Mouse (Mus musculus) hindbrain, embryonic 12.5 days (tissue): ENCODE measurements around the gene Dpy19l1. TPM values are rescaled to one million over a fixed set of nuclear protein-coding genes. Genes with fewer than 3 reads are reported as not detected.

Experiments
- ATAC-seq: fragments of 200-750 bp; cut with Nextera tagmentation; 2 replicates; pipeline ENCODE4 v1.8.0; 2017; ENCODE audit warnings: moderate TSS enrichment; ENCODE audit not compliant: low FRiP score
- H3K27ac ChIP-seq: fragments of 300-500 bp; sonication (generic); 2 replicates; pipeline ENCODE4 v1.5.1; 2016; ENCODE audit warnings: mild to moderate bottlenecking
- H3K27me3 ChIP-seq: fragments of 300-500 bp; sonication (generic); 2 replicates; pipeline ENCODE4 v1.6.1; 2016; ENCODE audit warnings: mild to moderate bottlenecking
- H3K36me3 ChIP-seq: fragments of 300-500 bp; sonication (generic); 2 replicates; pipeline ENCODE4 v1.6.1; 2016; ENCODE audit warnings: mild to moderate bottlenecking
- H3K4me1 ChIP-seq: fragments of 300-500 bp; sonication (generic); 2 replicates; pipeline ENCODE4 v1.6.1; 2016
- H3K4me2 ChIP-seq: fragments of 300-500 bp; sonication (generic); replicated peaks from 2 replicates; pipeline ENCODE4 v1.6.1; 2016; ENCODE audit warnings: mild to moderate bottlenecking
- H3K4me3 ChIP-seq: fragments of 300-500 bp; sonication (generic); 2 replicates; pipeline ENCODE4 v1.5.1; 2016; ENCODE audit warnings: mild to moderate bottlenecking
- H3K9ac ChIP-seq: fragments of 300-500 bp; sonication (generic); 2 replicates; pipeline ENCODE4 v1.6.1; 2016; ENCODE audit warnings: mild to moderate bottlenecking, moderate library complexity
- H3K9me3 ChIP-seq: fragments of 300-500 bp; sonication (generic); replicated peaks from 2 replicates; pipeline ENCODE4 v1.6.1; 2016; ENCODE audit warnings: mild to moderate bottlenecking
- WGBS: fragments of 180-500 bp; shearing (Covaris S2); methylation state at CpG from one replicate; pipeline ENCODE4 v1.1.7; 2016; 5-methylcytosine and 5-hydroxymethylcytosine counted together
- polyA plus RNA-seq: library from polyadenylated mRNA; unstranded; fragments of >200 nt; fragmentation: Nextera tagmentation; extraction: Ambion mirVana; gene quantifications from 2 replicates; pipeline ENCODE4 v1.2.1, GENCODE M21; 2016

Gene Dpy19l1
- polyA plus RNA-seq, result 16.3 and 17.0 TPM in 2 replicates

GRCm38 (mm10) chr9:24503067-24503857 lies at the start of gene Dpy19l1:
Gene Dpy19l1, minus strand, starts transcription at chr9:24503140.
- under 1% methylated on average over 95 of the region's 99 CpGs for WGBS
- peak; percentile 97 for ATAC-seq
- no peaks in the 10 kb centered on the region for H3K36me3 ChIP-seq
- peaks cover 18% of the 10 kb centered on the region for H3K4me1 ChIP-seq
- peak within 1 kb of the TSS; percentile 80 for H3K9ac ChIP-seq
- H3K4me2 ChIP-seq, result peak within 1 kb of the TSS; percentile 69
- no peaks in the 10 kb centered on the region for H3K9me3 ChIP-seq
- peak within 1 kb of the TSS; percentile 84 for H3K4me3 ChIP-seq
- H3K27me3 ChIP-seq, result no peaks in the 10 kb centered on the region
- peak within 1 kb of the TSS; percentile 92 for H3K27ac ChIP-seq

DNA sequence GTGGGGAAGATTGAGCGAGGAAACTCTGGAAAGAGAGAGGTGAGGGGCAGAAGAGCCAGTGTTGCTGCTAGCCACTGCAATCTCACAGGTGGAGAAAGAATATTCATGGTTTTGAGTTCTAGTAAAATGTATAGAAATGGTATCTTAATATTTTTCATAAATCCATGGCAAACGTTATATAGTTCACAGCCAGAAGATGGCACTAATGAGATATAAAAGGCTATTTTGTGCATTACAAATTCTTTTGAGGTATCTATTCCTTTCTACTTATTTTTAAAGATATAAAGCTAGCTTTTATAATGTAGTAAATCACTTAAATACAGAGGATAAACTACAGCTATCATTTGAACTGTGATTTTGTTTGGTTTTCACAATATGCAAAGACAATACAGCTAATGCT lies 35.2 kb upstream of the Dpy19l1 start:
- Histone ChIP-seq H3K4me3 (no peak overlapping the region), H3K27me3 (no peaks in the 10 kb centered on the region), H3K4me1 (no peaks in the 10 kb centered on the region), H3K27ac (no peak overlapping the region), H3K4me2 (no peak overlapping the region), H3K9ac (no peak overlapping the region), H3K9me3 (no peaks in the 10 kb centered on the region), H3K36me3 (no peaks in the 10 kb centered on the region)
- 48% methylated on average over 2 of the region's 2 CpGs for WGBS
- no peak for ATAC-seq

DNA sequence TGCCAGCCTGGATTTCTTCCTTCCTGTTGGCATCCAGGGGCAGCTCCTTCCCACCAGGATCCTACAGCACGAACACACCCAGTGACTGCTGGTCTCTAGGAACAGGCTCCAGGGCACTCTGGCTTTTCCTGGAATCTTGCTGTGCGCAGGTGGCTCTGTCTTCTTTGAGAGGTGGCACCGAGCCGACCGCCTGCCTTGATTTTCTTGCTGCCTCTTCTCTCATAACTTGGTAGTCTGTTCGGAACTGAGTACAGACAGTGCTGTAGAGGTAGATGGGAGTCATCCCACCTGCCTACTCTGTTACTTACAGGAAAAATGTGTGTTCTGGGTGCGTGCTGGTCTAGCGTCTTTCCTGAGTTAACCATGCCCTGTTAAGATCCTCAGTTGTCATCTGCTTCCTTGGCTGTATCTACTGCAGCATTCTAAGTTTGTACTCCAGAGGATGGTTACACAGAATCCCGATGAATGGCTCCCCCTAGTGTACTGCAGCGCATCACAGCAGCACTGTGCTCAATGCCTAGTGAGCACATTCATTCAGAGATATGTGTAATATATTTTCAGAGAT lies 13.7 kb upstream of the Dpy19l1 start:
- no peaks in the 10 kb centered on the region for H3K36me3 ChIP-seq
- WGBS, result 64% methylated on average over 10 of the region's 10 CpGs
- H3K4me2 ChIP-seq, result no peak overlapping the region
- no peaks in the 10 kb centered on the region for H3K27me3 ChIP-seq
- H3K4me1 ChIP-seq, result no peaks in the 10 kb centered on the region
- no peak overlapping the region for H3K27ac ChIP-seq
- H3K9me3 ChIP-seq, result no peaks in the 10 kb centered on the region
- 0 out of 2 replicates have a peak, but pooled peaks have one; percentile 52 for ATAC-seq
- H3K4me3 ChIP-seq, result no peak overlapping the region
- no peak overlapping the region for H3K9ac ChIP-seq

GRCm38 (mm10) chr9:24514078-24514469 lies 11.1 kb upstream of the Dpy19l1 start:
- Histone ChIP-seq H3K4me3 (no peak overlapping the region), H3K36me3 (no peaks in the 10 kb centered on the region), H3K9ac (no peak overlapping the region), H3K4me2 (no peak overlapping the region), H3K27me3 (no peaks in the 10 kb centered on the region), H3K27ac (no peak overlapping the region), H3K9me3 (no peaks in the 10 kb centered on the region), H3K4me1 (no peaks in the 10 kb centered on the region)
- WGBS, result 78% methylated on average over 5 of the region's 5 CpGs
- ATAC-seq, result no peak

- no peak overlapping the region for H3K4me3 ChIP-seq
- WGBS, result 73% methylated on average over 9 of the region's 9 CpGs
- no peak for ATAC-seq
- H3K4me1 ChIP-seq, result no peaks in the 10 kb centered on the region
- H3K36me3 ChIP-seq, result no peaks in the 10 kb centered on the region
- H3K27me3 ChIP-seq, result no peaks in the 10 kb centered on the region
- no peak overlapping the region for H3K27ac ChIP-seq
- H3K4me2 ChIP-seq, result no peak overlapping the region
- H3K9ac ChIP-seq, result no peak overlapping the region
- H3K9me3 ChIP-seq, result no peaks in the 10 kb centered on the region
These were observed 10.5 kb upstream of the Dpy19l1 start for GRCm38 (mm10) chr9:24513290-24514077.

GRCm38 (mm10) chr9:24512121-24512539 lies 9.2 kb upstream of the Dpy19l1 start:
- no peak for ATAC-seq
- H3K27me3 ChIP-seq, result no peaks in the 10 kb centered on the region
- H3K4me2 ChIP-seq, result no peak overlapping the region
- no peak overlapping the region for H3K4me3 ChIP-seq
- H3K36me3 ChIP-seq, result no peaks in the 10 kb centered on the region
- 94% methylated on average over 5 of the region's 5 CpGs for WGBS
- no peak overlapping the region for H3K9ac ChIP-seq
- no peak overlapping the region for H3K27ac ChIP-seq
- H3K4me1 ChIP-seq, result no peaks in the 10 kb centered on the region
- no peaks in the 10 kb centered on the region for H3K9me3 ChIP-seq

DNA sequence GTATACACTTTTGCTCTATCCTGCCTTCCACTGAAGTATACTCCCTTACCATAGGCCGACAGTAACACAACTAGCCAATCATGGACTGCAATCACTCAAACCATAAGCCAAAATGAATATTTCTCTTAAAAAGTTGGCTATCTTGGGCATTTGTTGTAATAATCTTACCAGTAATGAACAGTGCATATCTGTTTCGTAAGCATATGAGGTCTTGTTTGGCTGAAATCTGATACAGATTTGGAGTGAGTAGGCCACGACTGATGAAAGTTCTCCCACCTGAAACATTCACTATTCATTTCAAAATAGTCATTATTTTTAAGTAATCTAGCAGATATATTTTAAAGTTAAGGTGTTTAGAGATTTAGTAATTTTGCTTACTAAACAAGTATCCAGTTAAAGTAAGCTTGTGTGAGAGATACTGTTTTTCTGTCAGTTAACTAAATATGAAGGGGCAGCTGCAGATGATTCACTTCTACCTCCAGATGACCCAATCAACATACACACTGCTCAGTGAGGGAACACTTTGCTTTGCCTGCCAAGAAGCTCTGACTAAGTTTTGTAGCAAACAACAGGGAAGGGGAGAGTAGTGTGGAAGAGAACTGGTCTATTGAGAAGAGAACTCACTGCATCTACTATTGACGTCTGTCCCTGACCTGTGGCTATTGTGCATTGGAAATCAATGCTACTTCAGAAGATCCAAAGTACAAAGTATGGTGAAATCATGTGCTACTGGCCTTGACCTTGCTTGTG lies 8.6 kb upstream of the Dpy19l1 start:
- ATAC-seq, result no peak
- WGBS, result 90% methylated on average over 4 of the region's 4 CpGs
- no peak overlapping the region for H3K4me2 ChIP-seq
- no peak overlapping the region for H3K27ac ChIP-seq
- no peaks in the 10 kb centered on the region for H3K27me3 ChIP-seq
- no peak overlapping the region for H3K9ac ChIP-seq
- no peaks in the 10 kb centered on the region for H3K36me3 ChIP-seq
- no peak overlapping the region for H3K4me3 ChIP-seq
- no peaks in the 10 kb centered on the region for H3K9me3 ChIP-seq
- H3K4me1 ChIP-seq, result no peaks in the 10 kb centered on the region

DNA sequence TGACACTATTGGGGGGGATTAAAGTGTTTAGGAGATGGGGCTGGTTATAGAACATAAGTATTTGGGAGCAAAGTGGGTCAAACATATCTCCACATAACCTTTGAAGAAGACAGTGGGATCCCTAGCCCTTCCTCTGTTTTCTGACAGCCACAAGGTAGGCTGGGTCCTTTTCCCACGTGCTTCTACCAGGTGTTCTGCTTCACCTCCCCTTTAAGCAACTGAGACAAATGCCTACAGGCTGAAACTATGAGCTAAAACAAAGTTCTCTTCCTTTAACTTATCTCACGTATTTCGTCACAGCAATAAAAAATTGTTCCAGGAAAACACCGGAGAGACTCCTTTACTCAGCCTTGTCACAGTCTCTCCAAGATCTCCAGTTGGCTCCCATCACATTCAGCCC lies 5.9 kb upstream of the Dpy19l1 start:
- H3K36me3 ChIP-seq, result no peaks in the 10 kb centered on the region
- H3K4me1 ChIP-seq, result no peaks in the 10 kb centered on the region
- no peaks in the 10 kb centered on the region for H3K9me3 ChIP-seq
- 89% methylated on average over 4 of the region's 4 CpGs for WGBS
- no peak overlapping the region for H3K27ac ChIP-seq
- no peak overlapping the region for H3K4me3 ChIP-seq
- H3K4me2 ChIP-seq, result no peak overlapping the region
- no peaks in the 10 kb centered on the region for H3K27me3 ChIP-seq
- ATAC-seq, result no peak
- no peak overlapping the region for H3K9ac ChIP-seq

GRCm38 (mm10) chr9:24506510-24506909 lies 3.6 kb upstream of the Dpy19l1 start:
- Histone ChIP-seq H3K36me3 (no peaks in the 10 kb centered on the region), H3K27me3 (no peaks in the 10 kb centered on the region), H3K9ac (no peak overlapping the region), H3K4me2 (no peak overlapping the region), H3K27ac (no peak overlapping the region), H3K4me1 (peaks cover 8% of the 10 kb centered on the region), H3K9me3 (no peaks in the 10 kb centered on the region), H3K4me3 (no peak overlapping the region)
- no peak for ATAC-seq

DNA sequence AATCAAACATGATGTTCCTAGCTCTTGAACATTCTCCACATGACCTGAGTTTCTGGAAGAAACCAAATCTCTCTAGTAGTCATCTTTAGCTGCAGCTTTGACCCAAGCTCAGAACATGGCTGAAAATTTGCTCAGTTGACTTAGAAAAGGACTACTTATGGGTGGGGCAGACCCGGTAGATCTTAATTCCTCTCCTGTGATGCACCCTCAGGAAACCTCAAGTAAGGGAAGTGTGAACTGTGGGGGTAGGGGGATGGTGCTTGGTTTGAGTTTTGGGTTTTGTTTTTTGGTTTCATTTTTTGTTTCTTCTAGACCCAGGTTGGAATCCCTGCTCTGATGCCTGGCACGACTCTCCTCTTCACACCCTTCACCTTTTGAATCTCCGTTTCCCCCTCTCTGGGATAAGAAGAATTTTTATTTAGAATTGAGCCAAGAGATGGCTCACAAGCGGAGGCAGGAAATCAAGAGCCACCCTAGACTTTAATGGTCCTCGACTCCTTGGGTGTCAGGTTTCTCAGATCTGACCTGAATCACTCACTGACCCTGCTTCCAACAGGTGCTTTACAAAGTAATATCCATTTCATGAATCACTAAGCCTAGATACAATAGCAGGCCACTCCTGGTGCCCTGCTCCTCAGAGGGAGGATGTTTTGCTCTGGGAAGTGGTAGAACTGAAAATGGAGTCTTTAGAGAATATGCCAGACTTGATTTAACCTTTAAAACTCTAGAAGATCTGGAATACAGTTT lies 2.2 kb upstream of the Dpy19l1 start:
- 74% methylated on average over 5 of the region's 5 CpGs for WGBS
- Histone ChIP-seq H3K36me3 (no peaks in the 10 kb centered on the region), H3K27me3 (no peaks in the 10 kb centered on the region), H3K4me1 (peaks cover 15% of the 10 kb centered on the region), H3K4me2 (no peak overlapping the region), H3K9me3 (no peaks in the 10 kb centered on the region), H3K27ac (no peak overlapping the region), H3K9ac (no peak overlapping the region), H3K4me3 (no peak overlapping the region)
- no peak for ATAC-seq

- no peak overlapping the region for H3K27ac ChIP-seq
- H3K9me3 ChIP-seq, result no peaks in the 10 kb centered on the region
- H3K4me2 ChIP-seq, result no peak overlapping the region
- ATAC-seq, result no peak
- no peak overlapping the region for H3K9ac ChIP-seq
- H3K27me3 ChIP-seq, result no peaks in the 10 kb centered on the region
- H3K36me3 ChIP-seq, result no peaks in the 10 kb centered on the region
- H3K4me1 ChIP-seq, result peaks cover 18% of the 10 kb centered on the region
- H3K4me3 ChIP-seq, result no peak overlapping the region
- 77% methylated on average over 2 of the region's 2 CpGs for WGBS
These were observed 1.4 kb upstream of the Dpy19l1 start for GRCm38 (mm10) chr9:24504381-24504780.
